Mouse (Mus musculus): Measurements from ENCODE around the gene Il20ra. TPM values are rescaled to one million over a fixed set of nuclear protein-coding genes. Genes with fewer than 3 reads are reported as not detected.
A peak's percentile ranks its signal among the peaks of the same experiment; 100 is the strongest.

The Il20ra gene
- polyA plus RNA-seq (2014; fragmentation: Nextera tagmentation; extraction: Ambion mirVana) = not detected in 2 replicates

- Histone ChIP-seq H3K4me2 (replicated peaks; ENCODE audit: low read depth, low read length) (peak within 1 kb of the TSS; percentile 84), H3K36me3 (ENCODE audit: control insufficient read depth, insufficient read depth, low read length) (no peaks in the 10 kb centered on the region), H3K4me3 (ENCODE audit: low read length) (peak within 1 kb of the TSS; percentile 45), H3K4me1 (ENCODE audit: control insufficient read depth, insufficient read depth, low read length) (0 out of 2 replicates have a peak, but pooled peaks cover 3% of the 10 kb centered on the region), H3K9me3 (ENCODE audit: control insufficient read depth, low read length) (no peaks in the 10 kb centered on the region), H3K27me3 (ENCODE audit: control insufficient read depth, insufficient read depth, low read length) (peaks cover 8% of the 10 kb centered on the region; the same call in 1 of the 2 replicates), H3K27ac (ENCODE audit: low read depth, low read length) (no peak within 1 kb of the TSS), H3K9ac (ENCODE audit: low read depth, low read length) (peak within 1 kb of the TSS; percentile 49; the same call in 1 of the 2 replicates)
- ATAC-seq (ENCODE audit: low FRiP score, low TSS enrichment) = peak; percentile 62; the same call in 1 of the 2 replicates
- under 1% methylated on average over 29 of the region's 29 CpGs for WGBS
Observed at GRCm38 (mm10) chr10:19712421-19712836, at the start of gene Il20ra. Gene Il20ra, plus strand, starts transcription at chr10:19712570.

GRCm38 (mm10) chr10:19668973-19669372, 43.4 kb upstream of the Il20ra start:
- Histone ChIP-seq H3K9me3 (ENCODE audit: control insufficient read depth, low read length) (no peaks in the 10 kb centered on the region), H3K4me2 (replicated peaks; ENCODE audit: low read depth, low read length) (no peak overlapping the region), H3K9ac (ENCODE audit: low read depth, low read length) (no peak overlapping the region), H3K36me3 (ENCODE audit: control insufficient read depth, insufficient read depth, low read length) (no peaks in the 10 kb centered on the region), H3K4me1 (ENCODE audit: control insufficient read depth, insufficient read depth, low read length) (no peaks in the 10 kb centered on the region), H3K27me3 (ENCODE audit: control insufficient read depth, insufficient read depth, low read length) (no peaks in the 10 kb centered on the region), H3K27ac (ENCODE audit: low read depth, low read length) (no peak overlapping the region), H3K4me3 (ENCODE audit: low read length) (no peak overlapping the region)
- ATAC-seq (ENCODE audit: low FRiP score, low TSS enrichment) = no peak
- 81% methylated on average over 5 of the region's 5 CpGs for WGBS

GRCm38 (mm10) chr10:19672015-19672414, 40.4 kb upstream of the Il20ra start:
- Histone ChIP-seq H3K27me3 (ENCODE audit: control insufficient read depth, insufficient read depth, low read length) (no peaks in the 10 kb centered on the region), H3K4me3 (ENCODE audit: low read length) (no peak overlapping the region), H3K4me1 (ENCODE audit: control insufficient read depth, insufficient read depth, low read length) (no peaks in the 10 kb centered on the region), H3K36me3 (ENCODE audit: control insufficient read depth, insufficient read depth, low read length) (no peaks in the 10 kb centered on the region), H3K9ac (ENCODE audit: low read depth, low read length) (no peak overlapping the region), H3K27ac (ENCODE audit: low read depth, low read length) (no peak overlapping the region), H3K4me2 (replicated peaks; ENCODE audit: low read depth, low read length) (no peak overlapping the region), H3K9me3 (ENCODE audit: control insufficient read depth, low read length) (no peaks in the 10 kb centered on the region)
- no peak for ATAC-seq (ENCODE audit: low FRiP score, low TSS enrichment)

DNA sequence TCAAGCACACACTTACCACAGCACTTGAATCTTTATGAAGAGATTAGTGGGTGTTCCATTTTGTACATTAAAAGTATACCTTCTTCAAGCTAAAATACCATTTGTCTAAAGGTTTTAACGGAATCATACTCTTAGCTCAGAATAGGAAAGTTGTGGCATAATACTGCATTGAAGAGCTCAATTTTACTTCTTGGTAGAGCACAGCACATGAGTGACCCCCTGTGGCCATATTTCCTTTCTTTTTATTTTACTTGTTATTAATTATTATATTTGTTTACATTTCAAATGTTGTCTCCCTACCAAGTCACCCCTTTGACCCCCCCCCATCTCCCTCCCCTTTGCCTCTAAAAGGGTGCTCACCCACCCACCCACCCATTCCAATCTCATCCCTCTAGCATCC, 39.2 kb upstream of the Il20ra start:
- Histone ChIP-seq H3K4me1 (ENCODE audit: control insufficient read depth, insufficient read depth, low read length) (no peaks in the 10 kb centered on the region), H3K9me3 (ENCODE audit: control insufficient read depth, low read length) (no peaks in the 10 kb centered on the region), H3K27ac (ENCODE audit: low read depth, low read length) (no peak overlapping the region), H3K9ac (ENCODE audit: low read depth, low read length) (no peak overlapping the region), H3K4me3 (ENCODE audit: low read length) (no peak overlapping the region), H3K4me2 (replicated peaks; ENCODE audit: low read depth, low read length) (no peak overlapping the region), H3K27me3 (ENCODE audit: control insufficient read depth, insufficient read depth, low read length) (no peaks in the 10 kb centered on the region), H3K36me3 (ENCODE audit: control insufficient read depth, insufficient read depth, low read length) (no peaks in the 10 kb centered on the region)
- no peak for ATAC-seq (ENCODE audit: low FRiP score, low TSS enrichment)
- 94% methylated on average over 1 of the region's 1 CpGs for WGBS

DNA sequence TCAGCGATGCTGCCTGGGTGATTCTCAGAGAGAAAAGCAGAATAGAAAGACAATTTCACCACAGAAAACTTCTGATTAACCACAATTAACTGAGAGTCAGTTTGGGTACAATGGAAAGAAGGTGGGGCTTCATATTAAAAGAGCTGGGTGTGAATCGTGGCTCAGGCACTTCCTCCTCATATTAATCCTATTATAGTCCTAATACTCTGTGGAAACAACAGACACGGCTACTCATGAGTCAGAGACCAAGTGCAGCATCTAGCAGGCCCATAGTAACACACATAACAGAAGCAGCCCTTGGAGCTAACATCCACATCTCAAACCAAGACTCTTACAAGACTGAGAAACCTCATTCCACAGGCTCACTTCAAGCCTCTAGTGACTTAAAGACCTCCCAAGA, 24.7 kb upstream of the Il20ra start:
- 0 out of 2 replicates have a peak, but pooled peaks cover 5% of the 10 kb centered on the region for H3K9me3 ChIP-seq (ENCODE audit: control insufficient read depth, low read length)
- H3K4me2 ChIP-seq (replicated peaks; ENCODE audit: low read depth, low read length) = no peak overlapping the region
- H3K36me3 ChIP-seq (ENCODE audit: control insufficient read depth, insufficient read depth, low read length) = no peaks in the 10 kb centered on the region
- no peaks in the 10 kb centered on the region for H3K4me1 ChIP-seq (ENCODE audit: control insufficient read depth, insufficient read depth, low read length)
- H3K4me3 ChIP-seq (ENCODE audit: low read length) = no peak overlapping the region
- WGBS = 78% methylated on average over 3 of the region's 3 CpGs
- no peak overlapping the region for H3K27ac ChIP-seq (ENCODE audit: low read depth, low read length)
- H3K27me3 ChIP-seq (ENCODE audit: control insufficient read depth, insufficient read depth, low read length) = no peaks in the 10 kb centered on the region
- no peak for ATAC-seq (ENCODE audit: low FRiP score, low TSS enrichment)
- H3K9ac ChIP-seq (ENCODE audit: low read depth, low read length) = no peak overlapping the region

- no peak for ATAC-seq (ENCODE audit: low FRiP score, low TSS enrichment)
- no peak overlapping the region for H3K4me2 ChIP-seq (replicated peaks; ENCODE audit: low read depth, low read length)
- 60% methylated on average over 3 of the region's 3 CpGs for WGBS
Observed at GRCm38 (mm10) chr10:19691287-19691686, 21.1 kb upstream of the Il20ra start.

DNA sequence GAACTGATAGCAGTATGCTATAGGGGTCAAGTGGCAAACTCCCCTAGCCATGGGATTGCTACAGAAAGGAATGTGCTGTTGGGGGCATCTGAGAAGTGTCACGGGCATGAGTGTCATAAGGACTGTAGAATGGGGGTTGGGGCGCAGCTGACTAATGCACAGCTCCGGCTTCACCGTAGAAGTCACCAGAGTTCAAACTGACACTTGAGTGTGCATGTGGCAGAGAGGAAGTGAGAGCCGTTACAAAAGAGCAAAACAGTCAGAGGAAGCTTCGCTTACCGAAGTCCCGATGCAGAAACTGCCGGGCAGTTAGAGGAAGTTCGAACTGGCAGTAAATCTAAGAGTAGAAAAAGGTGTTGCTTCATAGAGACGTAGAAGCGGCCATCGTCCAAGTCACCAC, 20.6 kb upstream of the Il20ra start:
- Histone ChIP-seq H3K4me3 (ENCODE audit: low read length) (no peak overlapping the region), H3K9me3 (ENCODE audit: control insufficient read depth, low read length) (no peaks in the 10 kb centered on the region), H3K4me1 (ENCODE audit: control insufficient read depth, insufficient read depth, low read length) (no peaks in the 10 kb centered on the region), H3K36me3 (ENCODE audit: control insufficient read depth, insufficient read depth, low read length) (no peaks in the 10 kb centered on the region), H3K27me3 (ENCODE audit: control insufficient read depth, insufficient read depth, low read length) (no peaks in the 10 kb centered on the region), H3K27ac (ENCODE audit: low read depth, low read length) (no peak overlapping the region), H3K9ac (ENCODE audit: low read depth, low read length) (no peak overlapping the region), H3K4me2 (replicated peaks; ENCODE audit: low read depth, low read length) (no peak overlapping the region)
- WGBS = 48% methylated on average over 13 of the region's 13 CpGs
- no peak for ATAC-seq (ENCODE audit: low FRiP score, low TSS enrichment)

More at GRCm38 (mm10) chr10:19691287-19691686, 21.1 kb upstream of the Il20ra start:
- Histone ChIP-seq H3K4me3 (ENCODE audit: low read length) (no peak overlapping the region), H3K4me1 (ENCODE audit: control insufficient read depth, insufficient read depth, low read length) (no peaks in the 10 kb centered on the region), H3K9ac (ENCODE audit: low read depth, low read length) (no peak overlapping the region), H3K27me3 (ENCODE audit: control insufficient read depth, insufficient read depth, low read length) (no peaks in the 10 kb centered on the region), H3K36me3 (ENCODE audit: control insufficient read depth, insufficient read depth, low read length) (no peaks in the 10 kb centered on the region), H3K9me3 (ENCODE audit: control insufficient read depth, low read length) (no peaks in the 10 kb centered on the region), H3K27ac (ENCODE audit: low read depth, low read length) (no peak overlapping the region)

GRCm38 (mm10) chr10:19692332-19692731, 20.0 kb upstream of the Il20ra start:
- WGBS = 88% methylated on average over 7 of the region's 7 CpGs
- H3K4me1 ChIP-seq (ENCODE audit: control insufficient read depth, insufficient read depth, low read length) = no peaks in the 10 kb centered on the region
- H3K4me3 ChIP-seq (ENCODE audit: low read length) = no peak overlapping the region
- no peaks in the 10 kb centered on the region for H3K9me3 ChIP-seq (ENCODE audit: control insufficient read depth, low read length)
- no peak for ATAC-seq (ENCODE audit: low FRiP score, low TSS enrichment)
- H3K27ac ChIP-seq (ENCODE audit: low read depth, low read length) = no peak overlapping the region
- no peak overlapping the region for H3K9ac ChIP-seq (ENCODE audit: low read depth, low read length)
- H3K36me3 ChIP-seq (ENCODE audit: control insufficient read depth, insufficient read depth, low read length) = no peaks in the 10 kb centered on the region
- no peaks in the 10 kb centered on the region for H3K27me3 ChIP-seq (ENCODE audit: control insufficient read depth, insufficient read depth, low read length)
- H3K4me2 ChIP-seq (replicated peaks; ENCODE audit: low read depth, low read length) = no peak overlapping the region

DNA sequence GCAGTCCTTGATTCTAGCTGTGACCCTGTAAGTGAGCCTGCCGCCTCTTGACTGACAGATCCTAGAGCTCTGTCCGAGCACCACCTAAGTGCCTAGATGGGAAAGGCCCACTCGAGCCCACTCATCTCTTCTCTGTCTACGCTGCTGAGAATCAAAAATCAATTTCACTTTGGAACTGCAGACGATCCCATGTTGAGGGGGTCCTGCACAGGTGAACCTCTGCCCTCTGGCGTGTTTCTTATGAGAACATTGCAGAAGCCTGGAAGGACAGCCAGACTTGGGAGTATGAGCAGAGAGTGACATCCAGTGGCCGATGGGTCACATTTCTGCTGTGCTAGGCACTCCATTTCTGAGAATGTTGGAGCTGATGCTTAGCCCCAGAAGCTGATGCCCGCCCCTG, 19.4 kb upstream of the Il20ra start:
- Histone ChIP-seq H3K36me3 (ENCODE audit: control insufficient read depth, insufficient read depth, low read length) (no peaks in the 10 kb centered on the region), H3K4me2 (replicated peaks; ENCODE audit: low read depth, low read length) (no peak overlapping the region), H3K27ac (ENCODE audit: low read depth, low read length) (no peak overlapping the region), H3K4me3 (ENCODE audit: low read length) (no peak overlapping the region), H3K9me3 (ENCODE audit: control insufficient read depth, low read length) (no peaks in the 10 kb centered on the region), H3K9ac (ENCODE audit: low read depth, low read length) (no peak overlapping the region), H3K27me3 (ENCODE audit: control insufficient read depth, insufficient read depth, low read length) (no peaks in the 10 kb centered on the region), H3K4me1 (ENCODE audit: control insufficient read depth, insufficient read depth, low read length) (no peaks in the 10 kb centered on the region)
- WGBS = 55% methylated on average over 8 of the region's 8 CpGs
- no peak; the same call in 1 of the 2 replicates for ATAC-seq (ENCODE audit: low FRiP score, low TSS enrichment)
